Mouse (Mus musculus) urinary bladder, adult 18-20 months (tissue): ENCODE results near the gene Ndufb2.

ENCODE experiments used
- DNase-seq, 2 experiments: peaks; one replicate each; pipeline ENCODE4 v3.0.0; 2022; ENCODE audit warnings: low spot score in 2 of 2, mixed read lengths in 2 of 2

Gene Ndufb2

GRCm38 (mm10) chr6:39592401-39593214 lies at the start of gene Ndufb2:
Gene Ndufb2, plus strand, starts transcription at chr6:39592574.
- peak; percentile 92 to 96 for DNase-seq

GRCm38 (mm10) chr6:39542631-39543597 lies 49.5 kb upstream of the Ndufb2 start:
- peak in 1 of 2 experiments; percentile 50 for DNase-seq

GRCm38 (mm10) chr6:39543769-39544420 lies 48.5 kb upstream of the Ndufb2 start:
- DNase-seq: no peak

- DNase-seq: no peak
Observed at GRCm38 (mm10) chr6:39545474-39545873, 46.9 kb upstream of the Ndufb2 start.

GRCm38 (mm10) chr6:39548030-39548429 lies 44.3 kb upstream of the Ndufb2 start:
- no peak for DNase-seq

DNA sequence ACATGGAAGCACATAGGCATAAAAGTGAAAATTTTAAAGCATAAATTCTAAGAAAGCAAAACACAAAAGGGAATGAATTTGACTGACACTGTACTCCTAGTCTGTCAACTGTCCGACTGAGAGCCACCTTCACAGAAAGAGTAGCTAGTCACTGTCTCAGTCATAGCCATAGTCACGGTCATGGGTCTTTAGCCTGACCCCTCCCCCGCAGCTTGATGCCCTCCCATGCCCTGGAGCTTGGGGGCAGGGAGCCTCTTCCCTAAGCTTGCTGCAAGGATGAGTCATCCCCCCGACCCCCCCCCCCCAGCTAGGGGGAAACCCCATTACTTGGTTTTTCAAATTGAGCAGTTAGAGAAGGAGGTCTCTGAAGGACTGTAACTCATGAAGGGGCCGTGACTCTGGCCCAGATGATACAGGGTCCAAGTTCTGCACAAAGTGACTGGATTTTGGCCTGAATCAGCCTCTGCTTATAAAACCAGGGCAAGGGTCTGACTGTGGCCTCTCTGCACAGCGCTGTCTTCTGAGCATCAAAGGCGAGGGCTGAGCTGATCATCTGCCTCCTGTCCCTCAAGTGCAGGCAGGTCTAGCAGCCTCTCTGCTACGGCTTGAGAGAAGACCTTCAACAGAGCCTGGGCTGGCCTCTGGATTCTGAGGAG lies 40.3 kb upstream of the Ndufb2 start:
- no peak for DNase-seq

- no peak for DNase-seq
Observed at GRCm38 (mm10) chr6:39554888-39555647, 37.3 kb upstream of the Ndufb2 start.

GRCm38 (mm10) chr6:39555648-39555945 lies 36.8 kb upstream of the Ndufb2 start:
- DNase-seq: no peak

- DNase-seq: peak in 1 of 2 experiments; percentile 47
Observed at GRCm38 (mm10) chr6:39556900-39557659, 35.3 kb upstream of the Ndufb2 start.

DNA sequence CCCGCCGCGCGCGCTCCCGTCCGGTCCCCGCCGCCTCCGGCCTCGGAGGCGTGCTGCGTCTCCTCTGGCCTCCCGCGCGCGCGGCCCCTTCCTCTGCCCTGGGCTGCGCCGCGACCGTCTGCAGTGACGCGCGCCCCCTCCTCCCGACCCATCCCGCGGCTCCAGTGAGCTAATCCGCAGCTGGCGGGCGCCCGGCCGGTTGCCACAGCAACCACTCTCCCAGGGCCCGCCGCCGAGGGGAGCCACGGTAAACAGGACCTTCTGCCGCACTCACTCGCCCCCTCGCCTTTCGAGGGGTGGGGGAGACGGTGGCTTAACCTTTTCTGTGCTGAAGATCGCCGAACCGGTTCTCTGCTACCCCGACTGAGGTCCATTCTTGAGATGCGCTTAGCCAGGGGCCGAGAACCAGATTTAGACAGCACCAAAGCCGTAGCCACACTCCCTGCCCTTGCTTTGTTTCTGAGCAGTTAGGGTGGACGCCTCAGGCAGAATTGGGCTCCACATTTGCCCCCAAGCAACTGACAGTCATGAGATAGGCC lies 34.6 kb upstream of the Ndufb2 start, which contains the start of gene Dennd2a:
Dennd2a (minus strand) TSS at position 145 of the 539 bp plus-strand sequence.
- DNase-seq: no peak

GRCm38 (mm10) chr6:39559276-39559939 lies 33.0 kb upstream of the Ndufb2 start:
- no peak for DNase-seq

DNA sequence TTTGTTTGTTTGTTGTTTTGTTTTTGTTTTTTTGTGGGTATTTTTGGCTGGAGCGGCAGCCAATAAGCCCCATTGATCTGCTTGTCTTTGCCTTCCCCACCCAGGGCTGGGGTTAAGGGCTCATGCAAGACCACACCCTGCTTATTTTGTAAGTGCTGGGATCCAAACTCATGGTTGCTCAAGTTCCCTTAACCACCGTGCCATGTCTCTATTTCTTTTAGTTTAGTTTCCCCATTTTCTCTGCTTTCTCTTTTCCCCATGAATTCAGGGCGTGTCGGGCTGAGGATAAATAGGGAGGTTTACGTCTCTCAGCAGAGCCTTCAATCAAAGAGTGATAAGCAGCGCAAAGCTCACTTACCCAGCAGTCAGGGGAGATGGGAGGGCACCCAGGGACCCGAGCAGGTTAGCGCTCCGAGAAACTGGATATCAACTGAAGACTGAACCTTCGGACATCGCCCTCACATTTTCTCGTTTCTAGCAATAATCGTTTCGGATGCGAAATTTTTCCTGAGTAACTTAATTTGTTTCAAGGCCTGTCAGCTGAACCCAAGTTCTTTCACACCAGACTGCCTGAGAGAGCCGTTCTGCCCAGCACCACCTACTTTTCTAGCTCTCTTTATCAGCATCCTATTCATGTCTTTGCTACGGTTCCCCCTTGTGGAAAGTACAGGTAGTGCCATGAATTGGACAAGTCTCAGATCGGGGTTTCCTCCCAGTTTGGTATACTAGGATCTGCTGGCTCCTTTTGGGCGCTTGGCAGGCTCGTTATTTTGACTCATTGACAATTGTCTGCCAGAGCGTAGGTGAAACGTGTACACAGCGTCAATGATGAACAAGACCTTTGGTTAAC lies 30.0 kb upstream of the Ndufb2 start:
- DNase-seq: peak; percentile 54 to 72

GRCm38 (mm10) chr6:39567528-39567927 lies 24.8 kb upstream of the Ndufb2 start:
- no peak for DNase-seq

DNA sequence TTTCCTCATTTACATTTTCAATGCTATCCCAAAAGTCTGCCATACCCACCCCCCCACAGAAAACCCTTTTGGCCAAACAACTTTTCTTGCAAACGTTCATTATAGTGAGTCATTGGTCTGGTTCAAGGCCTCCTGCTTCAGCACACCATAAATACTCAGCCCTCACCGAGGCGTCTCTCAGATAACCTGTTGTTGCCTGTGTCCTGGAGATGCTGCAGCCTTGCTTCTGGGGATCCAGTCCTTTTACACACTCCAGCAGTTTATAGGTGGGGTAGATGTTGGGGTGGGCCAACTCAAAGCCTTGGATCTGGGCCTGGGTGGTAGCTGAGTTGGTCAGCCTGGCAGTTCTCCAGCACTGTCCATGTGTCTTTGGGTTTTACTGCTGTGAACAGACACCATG lies 21.9 kb upstream of the Ndufb2 start:
- no peak for DNase-seq

- peak; percentile 53 to 70 for DNase-seq
Observed at GRCm38 (mm10) chr6:39573791-39574554, 18.4 kb upstream of the Ndufb2 start, which contains the start of gene Adck2. Gene Adck2, plus strand, starts transcription at chr6:39573873.

DNA sequence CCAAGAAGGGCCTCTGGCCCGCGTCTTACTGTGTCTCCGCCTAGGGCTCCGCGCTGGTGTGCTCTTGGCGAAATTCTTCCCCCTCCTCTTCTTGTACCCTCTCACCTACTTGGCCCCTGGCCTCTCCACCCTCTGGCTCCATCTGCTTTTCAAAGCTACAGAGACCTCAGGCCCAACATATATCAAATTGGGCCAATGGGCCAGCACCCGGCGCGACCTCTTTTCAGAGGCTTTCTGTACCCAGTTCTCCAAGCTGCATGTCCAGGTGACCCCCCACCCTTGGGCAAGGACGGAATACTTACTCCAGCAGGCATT lies 17.9 kb upstream of the Ndufb2 start:
- DNase-seq: no peak

DNA sequence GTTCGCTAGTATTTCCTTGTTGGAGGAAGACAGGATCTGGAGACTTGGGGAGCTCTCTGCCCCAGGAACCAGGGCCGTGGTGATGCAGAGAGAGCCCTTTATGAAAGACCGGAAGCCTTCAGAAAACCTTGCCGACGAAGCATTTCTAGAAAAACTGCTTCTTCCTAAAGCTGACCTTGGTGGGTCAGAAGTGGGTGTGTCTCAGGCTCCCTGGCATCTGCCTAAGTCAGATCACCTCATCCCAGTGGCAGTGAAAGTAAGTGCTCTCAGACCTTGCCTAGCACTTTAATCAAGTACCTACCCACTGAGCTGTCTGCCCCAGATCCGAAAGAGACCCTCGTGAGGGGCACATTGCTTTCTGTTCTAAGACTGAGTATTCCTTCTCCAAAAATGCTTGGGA lies 17.4 kb upstream of the Ndufb2 start:
- no peak for DNase-seq

DNA sequence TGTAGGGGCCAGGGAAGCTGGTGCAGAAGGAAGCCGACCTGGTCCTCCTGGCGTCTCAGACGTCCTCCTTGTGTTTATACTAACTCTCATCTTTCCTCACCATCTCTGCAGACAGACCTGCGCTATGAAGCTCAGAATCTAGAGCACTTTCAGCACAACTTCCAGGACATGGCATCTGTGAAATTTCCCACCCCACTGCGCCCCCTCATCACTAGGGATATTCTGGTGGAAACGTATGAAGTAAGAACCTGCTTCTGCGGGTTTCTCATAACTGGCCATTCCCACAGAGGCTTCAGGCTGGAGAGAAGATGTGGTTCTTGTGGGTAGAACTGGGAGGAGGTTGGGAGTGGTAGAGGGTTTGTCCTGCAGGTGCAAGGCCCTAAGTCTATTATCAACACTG lies 12.8 kb upstream of the Ndufb2 start:
- DNase-seq: no peak
